Mouse (Mus musculus) thymus, postnatal 10 days (tissue): ENCODE results near the gene Cckbr.

Experiments used
- DNase-seq, 2 experiments: peaks; one replicate each; pipeline ENCODE4 v3.0.0; 2021; ENCODE audit warnings: low spot score in 2 of 2

Gene Cckbr

GRCm38 (mm10) chr7:105497881-105498280 lies 72.3 kb downstream of the Cckbr start:
- DNase-seq: no peak

GRCm38 (mm10) chr7:105498854-105499492 lies 73.4 kb downstream of the Cckbr start:
- DNase-seq: no peak

- no peak for DNase-seq
Measured at GRCm38 (mm10) chr7:105499676-105500075, 74.1 kb downstream of the Cckbr start.

- DNase-seq: no peak
Measured at GRCm38 (mm10) chr7:105501984-105502383, 76.5 kb downstream of the Cckbr start.

GRCm38 (mm10) chr7:105507257-105507656 lies 81.7 kb downstream of the Cckbr start:
- DNase-seq: no peak

GRCm38 (mm10) chr7:105510143-105510542 lies 84.6 kb downstream of the Cckbr start:
- DNase-seq: no peak

- no peak for DNase-seq
Measured at GRCm38 (mm10) chr7:105513845-105514291, 88.3 kb downstream of the Cckbr start.

GRCm38 (mm10) chr7:105514561-105514960 lies 89.0 kb downstream of the Cckbr start:
- no peak for DNase-seq

GRCm38 (mm10) chr7:105515178-105515577 lies 89.6 kb downstream of the Cckbr start:
- DNase-seq: peak; percentile 11 to 57

- DNase-seq: no peak
Measured at GRCm38 (mm10) chr7:105516669-105517360, 91.3 kb downstream of the Cckbr start.

- no peak for DNase-seq
Measured at GRCm38 (mm10) chr7:105519336-105519735, 93.8 kb downstream of the Cckbr start.

GRCm38 (mm10) chr7:105519771-105520170 lies 94.2 kb downstream of the Cckbr start:
- DNase-seq: no peak

- DNase-seq: no peak
Measured at GRCm38 (mm10) chr7:105520201-105520600, 94.7 kb downstream of the Cckbr start.
